Mouse (Mus musculus) NIH3T3 (cell line): ENCODE results near the gene Rgcc.

ENCODE experiments used
- DNase-seq: peaks from one replicate; pipeline ENCODE4 v3.0.0-alpha.2; 2012; ENCODE audit warnings: low read depth

Rgcc gene

DNA sequence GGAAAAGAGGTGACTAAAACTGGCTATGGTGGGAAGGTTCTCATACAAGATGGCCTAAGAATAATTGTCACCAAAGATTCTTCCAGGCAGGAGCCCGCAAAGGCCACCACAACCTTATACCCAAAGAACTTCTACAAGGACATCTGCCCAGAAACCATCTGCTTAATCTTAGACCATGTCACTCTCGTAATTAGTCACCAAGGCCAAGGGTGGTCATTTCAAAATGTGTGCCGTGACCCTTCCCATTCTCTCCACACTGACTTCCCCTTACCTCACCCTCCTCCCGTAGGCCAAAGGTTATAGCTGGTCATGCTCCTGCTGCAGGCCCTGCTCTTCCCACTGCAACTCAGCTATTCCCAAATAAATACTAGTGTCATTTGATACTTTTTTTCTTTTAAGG, 22.5 kb downstream of the Rgcc start:
- DNase-seq, result no peak

DNA sequence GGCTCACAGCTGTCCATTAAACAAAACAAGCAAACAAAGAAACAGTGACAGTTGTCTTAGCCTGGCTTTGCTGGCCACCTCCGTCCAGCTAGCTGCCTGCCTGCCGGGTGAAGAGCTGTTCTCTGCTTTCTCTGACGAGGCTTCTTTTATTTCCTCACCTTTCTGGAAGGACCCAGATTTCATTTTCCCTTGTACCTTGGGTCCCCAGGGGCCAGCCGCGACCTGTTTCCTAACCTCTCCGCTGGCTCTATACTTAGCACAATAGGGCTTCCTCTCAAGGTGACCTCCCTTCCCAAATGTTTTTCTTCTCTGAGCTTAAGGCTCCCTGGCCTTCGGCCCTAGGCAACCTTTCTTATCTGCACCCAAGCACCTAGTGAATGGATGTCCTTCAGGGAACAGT, 23.5 kb downstream of the Rgcc start:
- DNase-seq, result no peak

DNA sequence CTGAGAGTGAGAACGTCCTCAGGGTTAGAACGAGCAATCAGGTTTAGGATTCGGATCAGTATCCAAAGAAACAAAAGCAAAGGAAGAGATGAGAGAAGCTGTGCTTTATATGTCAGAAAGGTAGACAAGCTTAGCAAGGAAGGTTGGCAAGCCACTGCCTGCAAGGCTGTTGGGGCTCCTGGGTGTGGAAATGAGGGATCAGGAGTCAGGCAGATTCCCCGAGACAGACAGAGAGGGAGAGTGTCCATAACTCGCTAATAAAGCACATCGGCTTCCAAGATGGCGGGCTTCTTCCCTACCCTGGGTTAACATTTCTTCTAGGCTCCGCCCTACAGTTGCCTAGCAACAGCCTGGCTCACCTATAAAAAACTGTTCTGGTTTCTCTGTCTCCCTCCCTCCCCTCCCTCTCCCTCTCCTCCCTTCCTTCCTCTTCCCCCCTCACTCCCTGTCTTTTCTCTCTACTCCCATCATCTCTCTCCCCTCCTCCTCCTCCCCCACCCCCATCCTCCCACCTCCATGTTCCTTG, 25.5 kb downstream of the Rgcc start:
- DNase-seq, result no peak

DNA sequence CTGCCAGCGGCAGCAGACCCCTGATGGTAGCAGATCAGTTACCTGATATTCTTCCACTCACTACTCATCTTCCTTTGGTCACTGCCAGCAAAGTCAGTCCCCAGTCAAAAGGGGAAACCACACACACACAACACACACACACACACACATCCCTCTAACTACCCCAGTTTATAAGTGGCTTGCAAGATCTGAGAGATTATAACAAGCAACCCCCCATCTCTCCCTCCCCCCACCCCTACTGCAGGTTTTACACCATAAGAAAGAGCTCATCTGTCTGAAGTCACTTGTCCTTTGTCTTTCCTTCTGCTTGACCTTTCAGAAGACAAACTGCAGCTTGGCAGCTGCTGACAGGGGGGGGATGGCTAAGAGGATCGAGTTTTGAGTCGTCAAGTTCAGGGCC, 26.0 kb downstream of the Rgcc start:
- DNase-seq, result peak; percentile 24

DNA sequence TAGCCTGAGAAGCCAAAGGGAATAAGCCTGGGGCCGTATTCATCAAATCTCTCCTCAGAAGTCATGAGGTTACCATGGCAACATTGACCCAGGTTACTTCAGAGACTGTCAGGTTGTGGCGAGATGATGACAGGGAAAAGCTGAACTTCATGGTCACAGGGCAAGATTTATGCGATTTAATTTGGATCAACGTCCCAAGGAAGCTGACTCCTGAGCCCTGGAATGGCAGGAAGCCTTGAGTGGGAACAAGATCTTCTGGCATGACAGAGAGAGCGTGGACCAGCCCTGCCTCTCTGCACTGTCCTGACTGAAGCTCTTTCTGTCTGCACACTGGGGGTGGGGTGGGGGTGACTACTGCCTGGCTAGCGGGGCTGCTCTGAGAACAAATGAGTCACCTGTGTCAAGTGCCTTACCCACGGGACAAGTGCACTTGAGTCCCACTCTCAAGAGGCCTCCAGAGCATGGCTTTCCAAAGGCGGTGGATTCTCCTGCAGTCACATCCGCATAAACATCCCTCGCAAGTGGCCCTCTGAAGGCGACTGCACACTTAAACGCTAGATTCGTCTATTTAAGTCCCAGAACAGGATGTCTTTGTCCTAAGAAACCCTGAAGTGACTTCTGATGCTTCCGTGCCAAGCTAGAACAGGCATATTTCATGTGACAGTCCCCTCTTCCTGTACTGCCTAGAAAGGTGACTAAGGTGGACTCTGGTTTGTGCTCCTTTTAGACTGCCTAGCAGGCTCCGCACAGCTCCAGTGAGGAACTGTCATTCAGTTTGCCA, 27.6 kb downstream of the Rgcc start:
- DNase-seq, result peak; percentile 46

DNA sequence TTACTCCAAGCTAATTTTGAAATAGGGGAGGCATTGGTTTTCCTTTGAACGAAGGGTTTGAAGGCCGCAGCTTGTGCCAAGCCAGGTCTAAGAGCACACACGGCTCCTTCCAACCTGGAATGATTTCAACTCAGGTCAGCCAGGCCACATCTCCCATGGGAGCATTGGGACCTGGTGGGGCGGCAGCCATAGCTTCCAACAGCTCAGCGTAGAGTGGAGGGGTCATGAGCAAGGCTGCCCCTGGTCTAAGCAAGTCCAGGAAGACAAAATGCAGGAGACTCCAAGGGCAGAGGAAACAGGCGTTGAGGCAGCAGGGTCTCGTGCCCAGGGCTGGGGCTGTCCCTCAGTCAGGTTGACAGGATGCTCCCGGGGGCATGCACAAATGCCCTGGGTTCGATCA, 28.5 kb downstream of the Rgcc start:
- DNase-seq, result no peak

DNA sequence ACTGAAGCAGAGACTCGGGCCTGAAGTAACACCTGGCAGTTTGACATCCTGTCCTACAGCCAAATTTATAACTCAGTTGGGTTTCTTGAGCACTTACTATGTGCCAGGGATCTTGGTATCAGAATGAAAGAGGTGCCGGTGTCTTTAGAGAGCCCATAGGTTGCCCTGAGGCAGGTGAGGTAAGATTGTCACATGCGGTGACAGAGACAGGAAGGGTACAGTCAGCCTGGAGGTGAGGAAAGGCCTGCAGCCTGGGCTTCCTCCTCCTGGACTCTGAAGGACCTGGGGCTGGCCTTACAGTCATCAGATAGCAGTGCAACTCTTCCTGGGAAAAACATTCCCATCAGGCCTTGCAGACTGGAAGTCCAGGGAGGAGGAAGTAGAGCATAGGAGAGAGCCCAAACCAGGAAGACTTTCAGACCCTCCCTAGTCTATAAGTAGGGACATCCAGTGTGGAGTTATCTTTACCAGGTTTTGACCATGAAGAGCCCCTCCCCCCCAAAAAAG, 29.2 kb downstream of the Rgcc start:
- no peak for DNase-seq

DNA sequence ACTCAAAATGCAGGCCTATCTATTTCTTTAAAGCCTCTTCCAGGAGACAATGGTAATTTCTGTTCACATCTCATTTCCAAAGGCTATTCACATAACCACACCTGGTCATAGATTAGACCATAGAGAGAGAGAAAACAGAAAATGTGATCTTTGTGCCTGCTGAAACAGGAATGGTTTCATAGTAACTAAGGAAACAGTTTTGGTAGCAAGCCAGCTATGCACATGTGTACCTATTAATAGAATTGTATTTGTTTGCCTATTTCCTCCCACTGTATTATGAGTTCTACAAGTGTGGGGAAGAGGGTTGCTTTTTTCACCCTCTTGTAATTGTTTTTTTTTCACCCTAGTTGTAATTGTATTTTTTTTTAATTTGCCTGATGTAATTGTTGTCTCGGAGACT, 31.9 kb downstream of the Rgcc start:
- peak; percentile 68 for DNase-seq

DNA sequence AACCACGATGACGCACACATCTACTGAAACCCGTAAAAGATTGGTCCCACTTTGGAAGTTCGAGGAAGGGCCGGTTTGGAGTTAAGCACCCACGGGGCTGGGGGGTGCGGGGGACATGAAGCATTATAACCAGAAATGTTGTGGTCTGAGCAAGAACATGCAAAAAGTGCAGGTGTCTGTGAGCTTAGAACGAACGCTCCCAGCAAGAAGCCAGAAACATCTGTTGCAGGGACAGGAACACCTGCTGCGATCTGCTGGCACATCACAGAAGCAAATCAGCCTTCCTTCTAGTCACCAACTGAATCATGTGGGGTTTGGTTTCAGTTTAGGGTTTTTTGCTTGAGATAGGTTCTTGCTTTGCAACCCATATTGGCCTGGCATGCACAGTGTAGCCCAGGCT, 33.6 kb downstream of the Rgcc start:
- no peak for DNase-seq

DNA sequence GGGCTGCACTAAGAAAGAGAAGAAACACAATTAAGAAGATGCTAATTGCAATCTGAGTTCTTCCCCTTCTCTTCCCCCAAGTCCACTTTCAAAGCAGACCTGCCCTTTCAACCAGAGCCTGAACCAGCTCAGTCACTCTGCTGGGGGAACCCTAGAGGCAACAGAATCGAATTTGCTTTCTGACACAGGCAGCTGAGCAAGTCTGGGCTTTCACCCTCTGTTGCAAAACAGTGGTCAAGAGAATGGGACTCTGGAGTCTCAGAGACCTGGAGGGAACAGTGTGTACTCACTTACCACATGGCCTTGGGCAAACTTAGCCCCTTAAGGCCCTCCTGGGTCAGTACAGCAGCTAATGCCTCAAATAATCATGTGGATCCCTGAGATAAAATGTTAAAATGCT, 34.1 kb downstream of the Rgcc start:
- no peak for DNase-seq

DNA sequence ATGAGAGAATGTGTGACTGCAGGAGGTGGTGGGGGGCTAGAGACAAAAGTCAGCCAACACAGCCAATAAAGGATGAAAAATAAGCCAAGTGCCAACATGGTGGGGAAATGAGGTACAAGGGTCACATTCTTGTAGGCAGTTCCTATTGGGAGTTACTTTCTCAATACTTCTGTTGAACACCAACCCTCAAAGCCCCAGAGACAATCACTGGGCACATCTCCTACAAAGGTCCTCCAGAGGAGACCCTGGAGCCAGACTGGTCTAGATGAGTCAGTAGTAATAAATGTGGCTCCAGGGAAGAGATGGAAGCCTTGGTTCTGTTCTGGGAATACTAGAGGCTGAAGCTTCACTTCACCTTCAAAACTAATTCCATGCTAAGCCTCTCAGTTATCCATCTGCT, 35.0 kb downstream of the Rgcc start:
- DNase-seq, result peak; percentile 80

DNA sequence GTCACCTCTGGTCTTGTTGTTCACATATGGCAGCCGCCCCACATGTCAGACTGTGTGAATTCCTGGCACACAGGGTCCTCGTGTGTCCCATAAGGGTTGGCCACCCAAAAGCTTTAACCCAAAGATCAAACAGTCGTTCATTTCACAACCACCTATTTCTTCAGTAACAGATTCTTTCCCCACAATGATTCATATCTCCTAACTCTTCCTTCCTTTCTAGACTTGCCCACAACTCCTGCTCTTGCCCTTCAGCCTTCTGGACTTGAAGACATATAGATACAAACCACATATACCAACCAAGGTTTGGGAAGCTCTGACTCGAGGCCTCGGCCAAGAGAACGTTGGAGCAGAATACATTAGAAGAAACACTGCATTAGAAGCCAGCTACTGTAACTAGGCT, 35.7 kb downstream of the Rgcc start:
- DNase-seq, result no peak

DNA sequence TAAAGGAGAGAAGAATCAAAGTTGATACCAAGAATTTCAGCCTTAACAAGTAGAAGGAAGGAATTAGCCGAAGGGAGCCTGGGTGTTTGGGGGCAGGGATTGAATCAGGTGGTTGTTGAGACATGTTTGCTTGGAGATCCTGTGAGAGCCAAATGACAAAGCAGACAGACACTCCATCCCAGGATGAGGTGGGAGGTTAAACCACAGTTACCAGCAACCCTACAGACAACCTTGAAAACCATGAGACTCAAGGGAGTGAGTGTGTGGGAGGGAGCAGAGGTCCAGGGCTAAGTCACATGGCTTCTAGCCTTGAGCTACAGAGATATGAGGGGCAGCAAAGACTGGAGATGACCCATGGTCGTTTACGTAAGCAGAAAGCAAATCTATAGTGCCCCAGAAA, 38.1 kb downstream of the Rgcc start:
- DNase-seq, result peak; percentile 37

DNA sequence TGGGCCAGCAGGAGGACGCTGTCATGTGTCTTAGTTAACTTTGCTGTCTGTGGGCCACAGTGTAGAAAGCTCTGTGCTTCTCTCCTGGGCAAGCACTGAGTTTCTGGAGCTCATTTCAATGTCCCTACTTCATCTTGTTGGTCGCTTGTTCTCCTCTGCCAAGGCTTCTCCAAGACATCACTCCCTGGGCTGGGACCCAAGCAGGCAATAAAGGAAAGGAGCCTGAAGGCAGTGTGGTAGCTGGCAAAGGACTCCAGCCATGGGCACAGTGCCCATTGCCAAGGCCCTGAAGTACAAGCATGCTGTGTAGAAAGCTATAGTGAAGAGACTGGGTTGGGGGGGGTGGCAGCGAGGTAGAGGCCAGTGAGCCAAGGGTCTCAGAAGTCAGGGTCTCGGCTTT, 38.8 kb downstream of the Rgcc start:
- peak; percentile 81 for DNase-seq

DNA sequence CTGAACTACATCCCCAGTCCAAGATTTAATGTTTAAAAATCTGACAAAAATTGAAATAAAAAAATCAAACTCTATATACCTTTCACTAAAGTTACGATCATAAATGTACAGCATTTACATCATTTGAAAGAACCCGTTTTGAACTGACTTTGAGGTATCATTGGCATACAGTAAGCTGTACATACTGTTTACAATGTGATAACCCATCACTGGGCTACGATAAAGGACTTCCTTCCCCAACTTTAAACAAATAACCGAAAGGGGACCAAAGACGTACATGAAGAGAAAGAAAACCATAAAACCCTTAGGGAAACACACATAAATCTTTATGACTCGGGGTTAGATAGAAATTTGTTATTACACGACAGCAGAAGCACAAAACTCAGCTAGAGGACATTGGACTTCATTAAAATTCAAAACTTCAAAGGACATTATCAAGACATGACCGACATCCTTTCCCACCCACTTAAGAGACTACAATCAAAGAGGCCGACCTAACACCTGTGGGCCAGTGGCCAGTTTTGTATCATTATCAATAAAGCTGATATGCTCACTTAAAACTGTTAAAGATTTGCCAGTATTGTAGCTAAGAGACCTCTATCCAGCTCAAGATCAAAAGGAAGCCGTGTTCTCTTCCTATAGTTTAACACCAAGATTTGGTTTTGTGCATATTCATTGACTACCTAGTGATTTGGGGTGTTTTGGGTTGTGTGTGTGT, 42.2 kb downstream of the Rgcc start:
- DNase-seq, result no peak

DNA sequence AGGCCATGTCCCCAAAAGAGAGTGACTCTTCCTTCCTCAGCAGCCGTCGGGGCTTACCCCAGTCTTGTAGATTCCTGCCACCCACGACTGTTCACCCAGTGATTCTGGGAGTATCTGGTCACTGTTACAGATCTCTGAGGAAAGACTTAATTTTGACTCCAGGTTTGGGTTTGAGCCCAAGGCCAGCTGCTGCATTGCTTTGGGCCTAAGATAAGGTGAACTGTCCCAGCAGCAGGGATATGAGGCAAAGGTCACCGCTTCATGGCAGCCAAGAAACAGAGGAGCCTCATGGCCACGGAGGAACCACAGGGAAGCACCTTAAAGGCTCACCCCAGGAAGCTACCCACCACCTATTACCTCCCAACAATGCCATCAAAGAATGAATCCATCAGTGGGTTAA, 44.8 kb downstream of the Rgcc start:
- no peak for DNase-seq

DNA sequence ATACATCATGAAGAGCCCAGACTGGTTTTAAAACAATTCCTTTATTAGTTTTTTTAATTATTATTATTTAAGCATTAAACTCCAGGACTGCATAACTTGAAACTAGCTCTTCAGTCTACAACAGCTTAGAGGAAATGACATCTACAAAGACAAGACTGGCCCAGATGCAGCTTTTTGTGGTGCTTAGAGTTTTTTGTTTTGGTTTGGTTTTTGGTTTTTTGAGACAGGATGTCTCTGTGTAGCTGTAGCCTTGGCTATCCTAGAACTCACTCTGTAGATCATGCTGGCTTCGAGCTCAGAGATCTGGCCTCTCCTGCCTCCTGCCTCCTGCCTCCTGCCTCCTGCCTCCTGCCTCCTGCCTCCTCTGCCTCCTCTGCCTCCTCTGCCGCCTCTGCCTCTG, 45.7 kb downstream of the Rgcc start:
- DNase-seq, result no peak

DNA sequence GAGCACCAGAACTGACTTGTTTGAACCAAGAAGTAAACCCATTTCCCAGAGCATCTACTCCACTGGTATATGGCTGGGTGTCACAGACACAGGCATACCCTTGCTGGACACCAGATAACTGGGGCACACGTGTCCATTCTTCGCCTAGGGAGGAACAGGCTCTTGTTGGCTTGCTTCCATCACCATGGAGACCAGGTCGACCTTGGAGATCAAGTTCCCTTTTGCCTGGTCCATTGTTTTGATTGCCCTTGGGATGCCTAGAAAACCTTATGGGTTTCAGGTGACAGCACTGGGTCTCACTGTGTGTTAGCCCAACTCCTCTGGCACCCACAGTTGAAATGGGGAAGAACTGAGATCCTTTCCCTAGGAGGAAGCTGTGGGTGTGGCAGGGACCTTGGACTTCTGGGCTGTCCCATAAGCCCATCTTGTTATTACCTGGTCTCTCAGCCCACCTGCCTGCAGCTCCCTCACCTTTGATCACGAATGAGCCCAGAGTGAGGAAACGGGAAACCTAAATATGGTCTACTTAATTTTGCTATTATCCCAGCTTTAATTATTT, 49.6 kb downstream of the Rgcc start:
- no peak for DNase-seq

DNA sequence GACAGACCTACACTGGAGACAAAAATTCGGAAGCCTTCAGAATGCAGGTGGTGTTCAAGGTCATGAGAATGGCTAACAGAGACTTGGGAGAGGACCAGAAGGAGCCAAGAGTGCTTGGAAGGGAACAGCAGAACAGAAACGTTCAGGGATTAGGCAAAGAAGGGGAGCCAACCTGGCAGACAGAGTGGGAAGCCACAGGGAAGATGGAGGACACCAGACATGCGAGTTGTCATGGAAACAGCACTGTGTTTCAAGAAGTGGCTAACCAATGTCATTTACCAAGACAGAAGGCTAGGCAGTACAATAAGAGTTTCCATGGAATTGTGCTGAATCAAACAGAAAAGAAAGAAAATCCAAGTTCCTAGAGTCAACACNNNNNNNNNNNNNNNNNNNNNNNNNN, 56.9 kb downstream of the Rgcc start:
- DNase-seq, result no peak

DNA sequence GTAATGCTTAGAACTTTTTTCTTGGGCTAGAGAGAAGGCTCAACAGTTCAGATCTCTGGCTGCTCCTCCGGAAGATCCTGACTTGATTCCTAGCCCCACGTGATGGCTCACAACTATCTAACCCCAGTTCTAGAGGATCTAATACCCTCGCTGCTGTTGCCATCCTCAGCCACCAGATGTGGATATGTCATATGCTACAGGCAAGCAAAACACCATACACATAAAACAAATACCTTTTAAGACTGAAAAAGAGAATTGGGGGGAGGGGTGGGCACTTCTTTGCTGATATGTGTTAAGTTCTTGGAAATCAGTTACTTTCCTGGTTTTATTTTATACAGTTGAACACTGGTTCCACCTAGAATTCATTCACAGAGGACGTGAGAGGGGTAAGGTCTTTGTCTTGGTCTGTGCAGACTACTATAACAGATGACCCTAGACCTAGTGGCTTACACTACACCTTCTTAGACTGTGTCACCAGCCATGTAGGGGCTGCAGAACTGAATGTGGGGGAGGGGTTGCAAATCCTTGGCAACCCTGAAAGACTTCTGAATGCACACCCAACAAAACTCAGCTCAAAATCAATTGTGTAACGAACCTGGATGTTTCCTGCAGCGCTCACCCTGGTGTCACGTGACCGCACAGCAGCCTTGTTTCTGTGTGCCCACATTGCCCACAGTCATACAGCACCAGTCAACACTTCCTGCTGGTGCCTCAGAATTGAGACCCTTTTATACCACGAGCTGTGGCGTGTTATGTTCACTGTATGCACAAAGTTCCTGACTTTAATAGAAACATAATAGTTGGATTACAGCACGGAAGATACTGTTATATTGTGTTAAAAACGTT, 58.2 kb downstream of the Rgcc start:
- no peak for DNase-seq

DNA sequence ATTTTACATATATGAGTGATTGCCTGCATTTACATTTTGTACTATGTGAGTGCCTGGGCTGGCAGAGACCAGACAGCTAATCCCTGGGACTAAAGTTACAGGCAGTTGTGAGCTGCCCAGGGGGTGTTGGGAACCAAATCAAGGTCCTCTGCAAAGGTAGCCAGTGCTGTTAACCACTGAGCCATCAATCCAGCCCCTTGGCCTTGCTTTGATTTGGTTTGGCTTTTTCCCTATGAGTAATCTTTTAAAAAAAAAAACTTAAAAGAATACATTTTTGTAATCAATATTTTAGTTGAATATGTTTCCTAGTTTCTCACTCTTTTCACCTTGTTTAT, 59.1 kb downstream of the Rgcc start:
- no peak for DNase-seq

DNA sequence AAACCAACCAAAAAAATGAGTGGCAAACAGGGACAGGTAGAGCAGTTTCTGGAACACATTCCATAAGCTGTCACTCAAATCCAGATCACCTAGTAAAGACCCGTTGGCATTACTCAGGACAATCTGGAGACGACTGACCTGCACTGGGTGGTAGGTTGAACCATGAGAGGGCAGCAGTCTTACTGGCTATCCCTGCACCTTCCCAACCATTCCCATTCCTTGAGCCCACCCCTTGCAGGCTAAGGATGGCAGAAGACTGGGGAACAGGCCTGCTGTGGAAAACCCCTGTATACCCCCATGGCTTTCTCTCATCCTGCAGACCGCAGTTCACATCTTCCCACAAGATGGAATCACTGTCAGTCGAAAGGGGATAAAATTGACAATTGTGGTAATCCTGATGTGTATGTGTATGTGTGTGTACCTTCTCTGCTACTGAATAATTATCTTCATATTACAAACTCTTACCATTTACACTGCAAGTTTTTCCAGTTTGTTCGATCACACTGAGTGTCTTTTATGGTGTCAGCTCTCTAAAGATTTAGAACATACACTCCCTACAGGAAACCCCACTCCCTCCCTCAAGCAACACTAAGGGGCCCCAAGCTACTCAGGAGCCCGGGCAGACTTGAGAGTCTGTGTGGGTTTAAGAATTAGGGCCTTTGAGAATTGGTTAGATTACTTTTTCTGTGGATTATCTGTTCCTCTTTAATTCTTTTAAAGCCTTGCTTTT, 59.6 kb downstream of the Rgcc start:
- no peak for DNase-seq
